Mouse (Mus musculus) G1E (cell line): ENCODE measurements around the gene Cse1l.

Source experiments
- CTCF ChIP-seq: IDR thresholded peaks from 2 replicates; pipeline ENCODE4 v1.5.1; 2012; ENCODE audit warnings: low read depth, low read length, inconsistent platforms, mixed read lengths
- GATA1 ChIP-seq: IDR thresholded peaks from 2 replicates; pipeline ENCODE4 v1.6.1; 2012; ENCODE audit warnings: borderline replicate concordance, low read length, inconsistent platforms, mixed read lengths
- POLR2AphosphoS5 ChIP-seq: IDR thresholded peaks from 2 replicates; pipeline ENCODE4 v1.6.1; 2012; ENCODE audit warnings: low read depth, low read length, inconsistent platforms; ENCODE audit not compliant: insufficient replicate concordance

GRCm38 (mm10) chr2:166896368-166896767 is 9.5 kb upstream of the Cse1l start:
- TF ChIP-seq CTCF (no peak), POLR2AphosphoS5 (no peak), GATA1 (no peak)
